Mouse (Mus musculus) embryonic facial prominence, embryonic 13.5 days (tissue): ENCODE data around the gene Sec14l4. TPM values are rescaled to one million over a fixed set of nuclear protein-coding genes. Genes with fewer than 3 reads are reported as not detected.
"Not testable (repeated sequence)": the region's sequence is repeated elsewhere in the genome, so short reads cannot be mapped to it uniquely, and the experiment has no call there.

Experiments used
- ATAC-seq: fragments of 200-750 bp; cut with Nextera tagmentation; 2 replicates; pipeline ENCODE4 v1.8.0; 2017; ENCODE audit warnings: low read depth; ENCODE audit not compliant: insufficient number of reproducible peaks, insufficient read depth, low FRiP score, low TSS enrichment
- H3K27ac ChIP-seq: fragments of 300-500 bp; sonication (generic); 2 replicates; pipeline ENCODE4 v1.5.1; 2015; ENCODE audit warnings: moderate library complexity, mild to moderate bottlenecking, inconsistent platforms
- H3K27me3 ChIP-seq: fragments of 300-500 bp; sonication (generic); 2 replicates; pipeline ENCODE4 v1.6.1; 2015; ENCODE audit warnings: mild to moderate bottlenecking, inconsistent platforms
- H3K36me3 ChIP-seq: fragments of 300-500 bp; sonication (generic); 2 replicates; pipeline ENCODE4 v1.6.1; 2015; ENCODE audit warnings: mild to moderate bottlenecking, inconsistent platforms
- H3K4me1 ChIP-seq: fragments of 300-500 bp; sonication (generic); 2 replicates; pipeline ENCODE4 v1.6.1; 2015; ENCODE audit warnings: inconsistent platforms
- H3K4me2 ChIP-seq: fragments of 300-500 bp; sonication (generic); 2 replicates; pipeline ENCODE4 v1.6.1; 2015; ENCODE audit warnings: moderate library complexity, mild to moderate bottlenecking, inconsistent platforms
- H3K4me3 ChIP-seq: fragments of 300-500 bp; sonication (generic); 2 replicates; pipeline ENCODE4 v1.5.1; 2015; ENCODE audit warnings: mild to moderate bottlenecking, inconsistent platforms
- H3K9ac ChIP-seq: fragments of 300-500 bp; sonication (generic); 2 replicates; pipeline ENCODE4 v1.6.1; 2015; ENCODE audit warnings: mild to moderate bottlenecking, inconsistent platforms
- H3K9me3 ChIP-seq: fragments of 300-500 bp; sonication (generic); 2 replicates; pipeline ENCODE4 v1.6.1; 2016; ENCODE audit warnings: inconsistent platforms
- WGBS: fragments of 180-500 bp; shearing (Covaris S2); methylation state at CpG from one replicate; pipeline ENCODE4 v1.1.7; 2015; ENCODE audit warnings: mixed read lengths; 5-methylcytosine and 5-hydroxymethylcytosine counted together
- polyA plus RNA-seq: library from polyadenylated mRNA; unstranded; fragments of >200 nt; fragmentation: Nextera tagmentation; extraction: Ambion mirVana; gene quantifications from 2 replicates; pipeline ENCODE4 v1.2.1, GENCODE M21; 2015

Gene Sec14l4
- polyA plus RNA-seq, 1 experiment from 2014 or later: 0.52 TPM

GRCm38 (mm10) chr11:3997978-3998720 is 33.1 kb upstream of the Sec14l4 start:
- peak overlapping the region; percentile 52 for H3K9ac ChIP-seq
- H3K9me3 ChIP-seq: no peaks in the 10 kb centered on the region
- peaks cover 10% of the 10 kb centered on the region for H3K4me1 ChIP-seq
- H3K27me3 ChIP-seq: peaks cover 51% of the 10 kb centered on the region
- H3K4me3 ChIP-seq: peak overlapping the region; percentile 39
- no peak overlapping the region for H3K27ac ChIP-seq
- H3K4me2 ChIP-seq: peak overlapping the region; percentile 65
- WGBS: 5% methylated on average over 66 of the region's 66 CpGs
- ATAC-seq: no peak
- H3K36me3 ChIP-seq: no peaks in the 10 kb centered on the region

GRCm38 (mm10) chr11:3999547-3999946 is 31.7 kb upstream of the Sec14l4 start:
- no peak overlapping the region for H3K9ac ChIP-seq
- no peaks in the 10 kb centered on the region for H3K9me3 ChIP-seq
- no peak for ATAC-seq

GRCm38 (mm10) chr11:4001603-4002002 is 29.7 kb upstream of the Sec14l4 start:
- 7% methylated on average over 5 of the region's 5 CpGs for WGBS
- Histone ChIP-seq H3K9ac (no peak overlapping the region), H3K27ac (no peak overlapping the region), H3K4me1 (peaks cover 10% of the 10 kb centered on the region), H3K9me3 (no peaks in the 10 kb centered on the region), H3K36me3 (no peaks in the 10 kb centered on the region), H3K4me3 (no peak overlapping the region), H3K27me3 (peaks cover 43% of the 10 kb centered on the region), H3K4me2 (no peak overlapping the region)
- no peak for ATAC-seq

More at GRCm38 (mm10) chr11:3999547-3999946, 31.7 kb upstream of the Sec14l4 start:
- H3K4me3 ChIP-seq: no peak overlapping the region
- no peak overlapping the region for H3K4me2 ChIP-seq
- peaks cover 10% of the 10 kb centered on the region for H3K4me1 ChIP-seq
- no peaks in the 10 kb centered on the region for H3K36me3 ChIP-seq
- 39% methylated on average over 5 of the region's 5 CpGs for WGBS
- peaks cover 51% of the 10 kb centered on the region for H3K27me3 ChIP-seq
- no peak overlapping the region for H3K27ac ChIP-seq

DNA sequence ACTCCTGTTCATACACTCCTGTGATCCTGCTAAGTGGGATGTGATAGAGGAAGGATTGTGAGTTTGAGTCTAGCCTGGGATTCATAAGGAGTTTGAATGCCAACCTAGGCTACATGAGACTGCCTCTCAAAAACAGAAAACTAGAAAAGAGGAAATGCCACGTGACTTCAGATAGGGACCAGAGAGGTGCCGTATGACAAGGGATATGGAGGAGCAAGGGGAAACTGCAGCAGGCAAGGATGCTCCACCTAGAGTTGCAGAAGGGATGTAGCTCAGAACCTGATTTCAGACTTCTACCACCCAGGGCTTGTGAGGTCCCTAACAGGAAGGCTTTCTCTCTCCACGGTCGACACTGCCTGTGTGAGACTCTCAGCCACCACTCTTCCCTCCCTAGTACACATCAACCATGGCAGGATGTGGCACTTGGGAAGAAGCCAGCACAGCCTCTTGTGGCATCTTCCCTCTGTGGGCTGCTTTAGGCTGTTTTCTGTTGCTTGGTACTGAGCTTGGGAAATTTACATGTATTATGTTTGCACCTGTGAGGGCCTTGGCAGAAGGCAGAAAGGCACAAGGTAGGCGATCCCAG is 25.9 kb upstream of the Sec14l4 start:
- H3K4me3 ChIP-seq: no peak overlapping the region
- ATAC-seq: no peak
- H3K27ac ChIP-seq: no peak overlapping the region
- 63% methylated on average over 5 of the region's 5 CpGs for WGBS
- no peaks in the 10 kb centered on the region for H3K36me3 ChIP-seq
- H3K4me1 ChIP-seq: no peaks in the 10 kb centered on the region
- H3K9me3 ChIP-seq: no peaks in the 10 kb centered on the region
- no peak overlapping the region for H3K9ac ChIP-seq
- H3K27me3 ChIP-seq: peaks cover 6% of the 10 kb centered on the region
- H3K4me2 ChIP-seq: no peak overlapping the region

GRCm38 (mm10) chr11:4006462-4006861 is 24.8 kb upstream of the Sec14l4 start:
- H3K4me3 ChIP-seq: no peak overlapping the region
- no peak for ATAC-seq
- H3K4me1 ChIP-seq: no peaks in the 10 kb centered on the region
- no peak overlapping the region for H3K4me2 ChIP-seq
- no peaks in the 10 kb centered on the region for H3K27me3 ChIP-seq
- 85% methylated on average over 3 of the region's 3 CpGs for WGBS
- H3K9me3 ChIP-seq: no peaks in the 10 kb centered on the region
- H3K36me3 ChIP-seq: no peaks in the 10 kb centered on the region
- no peak overlapping the region for H3K27ac ChIP-seq
- H3K9ac ChIP-seq: no peak overlapping the region

DNA sequence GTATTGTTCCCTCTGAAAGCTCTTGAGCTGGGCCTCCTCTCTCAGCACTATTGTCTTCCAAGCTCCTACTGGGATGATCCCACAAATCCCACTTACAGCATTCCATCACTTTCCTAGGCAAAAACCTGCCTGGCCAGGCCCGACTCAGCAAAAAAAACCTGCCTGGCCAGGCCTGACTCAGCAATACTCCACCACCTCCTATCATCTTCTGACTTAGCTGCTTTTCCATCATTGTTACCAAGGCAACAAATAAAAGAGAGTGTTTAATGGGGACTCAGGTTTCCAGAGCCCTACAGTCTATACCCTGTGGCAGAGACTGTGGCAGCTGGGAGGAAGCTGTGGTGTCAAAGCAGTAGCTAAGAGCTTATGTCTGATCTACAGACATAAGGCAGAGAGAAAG is 18.6 kb upstream of the Sec14l4 start:
- H3K4me1 ChIP-seq: no peaks in the 10 kb centered on the region
- WGBS: 77% methylated on average over 1 of the region's 1 CpGs
- H3K27ac ChIP-seq: no peak overlapping the region
- no peak overlapping the region for H3K4me2 ChIP-seq
- no peaks in the 10 kb centered on the region for H3K27me3 ChIP-seq
- no peak overlapping the region for H3K4me3 ChIP-seq
- no peaks in the 10 kb centered on the region for H3K36me3 ChIP-seq
- no peak for ATAC-seq
- no peak overlapping the region for H3K9ac ChIP-seq
- H3K9me3 ChIP-seq: peaks cover 5% of the 10 kb centered on the region; the same call in 1 of the 2 replicates

GRCm38 (mm10) chr11:4015796-4016195 is 15.5 kb upstream of the Sec14l4 start:
- H3K9ac ChIP-seq, H3K27ac ChIP-seq, H3K4me3 ChIP-seq, H3K27me3 ChIP-seq, ATAC-seq, H3K4me2 ChIP-seq, H3K9me3 ChIP-seq, H3K4me1 ChIP-seq, H3K36me3 ChIP-seq: not testable (repeated sequence)
- WGBS: 86% methylated on average over 14 of the region's 14 CpGs

GRCm38 (mm10) chr11:4022111-4022510 is 9.2 kb upstream of the Sec14l4 start:
- 90% methylated on average over 13 of the region's 13 CpGs for WGBS
- ATAC-seq, H3K9ac ChIP-seq, H3K4me1 ChIP-seq, H3K36me3 ChIP-seq, H3K27ac ChIP-seq, H3K4me2 ChIP-seq, H3K4me3 ChIP-seq, H3K9me3 ChIP-seq, H3K27me3 ChIP-seq: not testable (repeated sequence)

GRCm38 (mm10) chr11:4023321-4023720 is 7.9 kb upstream of the Sec14l4 start:
- H3K9ac ChIP-seq: no peak overlapping the region
- no peak overlapping the region for H3K27ac ChIP-seq
- H3K9me3 ChIP-seq: no peaks in the 10 kb centered on the region
- 78% methylated on average over 2 of the region's 2 CpGs for WGBS
- H3K4me3 ChIP-seq: no peak overlapping the region
- no peaks in the 10 kb centered on the region for H3K27me3 ChIP-seq
- no peak for ATAC-seq
- no peaks in the 10 kb centered on the region for H3K4me1 ChIP-seq
- no peaks in the 10 kb centered on the region for H3K36me3 ChIP-seq
- H3K4me2 ChIP-seq: no peak overlapping the region

DNA sequence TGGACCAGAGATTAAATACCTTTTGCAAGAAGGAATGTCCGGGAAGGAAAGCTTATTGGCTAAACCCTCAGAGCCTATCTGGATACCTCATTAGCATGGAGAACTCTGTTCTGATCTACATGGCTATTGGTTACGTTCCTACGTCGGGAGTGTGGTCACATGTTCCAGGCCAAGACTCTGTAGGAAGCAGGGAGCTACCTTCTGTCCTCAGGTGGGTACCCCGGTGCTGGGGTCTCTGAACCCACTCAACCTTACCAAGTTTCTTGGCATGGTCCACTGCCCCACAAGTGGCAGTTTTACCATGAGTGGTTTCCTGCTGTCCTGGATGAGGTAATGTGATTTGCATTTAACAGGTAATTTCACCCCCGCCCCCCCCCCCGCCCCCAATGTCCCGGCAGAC is 4.2 kb upstream of the Sec14l4 start:
- Histone ChIP-seq H3K9me3 (no peaks in the 10 kb centered on the region), H3K4me2 (no peak overlapping the region), H3K27ac (no peak overlapping the region), H3K4me3 (no peak overlapping the region), H3K4me1 (0 out of 2 replicates have a peak, but pooled peaks cover 3% of the 10 kb centered on the region), H3K36me3 (no peaks in the 10 kb centered on the region), H3K27me3 (peaks cover 12% of the 10 kb centered on the region), H3K9ac (no peak overlapping the region)
- WGBS: 84% methylated on average over 8 of the region's 8 CpGs
- no peak for ATAC-seq

GRCm38 (mm10) chr11:4027561-4028334 is 3.5 kb upstream of the Sec14l4 start:
- no peak overlapping the region for H3K4me3 ChIP-seq
- 0 out of 2 replicates have a peak, but pooled peaks cover 3% of the 10 kb centered on the region for H3K4me1 ChIP-seq
- H3K9me3 ChIP-seq: no peaks in the 10 kb centered on the region
- H3K9ac ChIP-seq: no peak overlapping the region
- 79% methylated on average over 9 of the region's 9 CpGs for WGBS
- H3K4me2 ChIP-seq: no peak overlapping the region
- ATAC-seq: no peak
- H3K36me3 ChIP-seq: no peaks in the 10 kb centered on the region
- H3K27ac ChIP-seq: no peak overlapping the region
- H3K27me3 ChIP-seq: peaks cover 16% of the 10 kb centered on the region
